Mouse (Mus musculus) midbrain, embryonic 10.5 days (tissue): ENCODE data around the gene Atl2. TPM values are rescaled to one million over a fixed set of nuclear protein-coding genes. Genes with fewer than 3 reads are reported as not detected.

Source experiments
- DNase-seq: peaks from one replicate; pipeline ENCODE4 v3.0.0-alpha.2; 2017; ENCODE audit warnings: low spot score
- H3K27ac ChIP-seq: fragments of 300-500 bp; sonication (generic); replicated peaks from 2 replicates; pipeline ENCODE4 v1.5.1; 2016; ENCODE audit warnings: mild to moderate bottlenecking
- H3K27me3 ChIP-seq: fragments of 300-500 bp; sonication (generic); 2 replicates; pipeline ENCODE4 v1.6.1; 2016; ENCODE audit warnings: low read depth, mild to moderate bottlenecking; ENCODE audit not compliant: poor library complexity, severe bottlenecking
- H3K36me3 ChIP-seq: fragments of 300-500 bp; sonication (generic); 2 replicates; pipeline ENCODE4 v1.6.1; 2016; ENCODE audit warnings: mild to moderate bottlenecking, moderate library complexity
- H3K4me1 ChIP-seq: fragments of 300-500 bp; sonication (generic); 2 replicates; pipeline ENCODE4 v1.6.1; 2016
- H3K4me3 ChIP-seq: fragments of 300-500 bp; sonication (generic); 2 replicates; pipeline ENCODE4 v1.5.1; 2016; ENCODE audit warnings: mild to moderate bottlenecking, moderate library complexity
- H3K9me3 ChIP-seq: fragments of 300-500 bp; sonication (generic); replicated peaks from 2 replicates; pipeline ENCODE4 v1.6.1; 2016; ENCODE audit warnings: mild to moderate bottlenecking
- WGBS: fragments of 180-500 bp; shearing (Covaris S2); methylation state at CpG from one replicate; pipeline ENCODE4 v1.1.7; 2016; 5-methylcytosine and 5-hydroxymethylcytosine counted together
- polyA plus RNA-seq: library from polyadenylated mRNA; unstranded; fragments of >200 nt; fragmentation: Nextera tagmentation; extraction: Ambion mirVana; gene quantifications from 2 replicates; pipeline ENCODE4 v1.2.1, GENCODE M21; 2016

Atl2 gene
- 36.2 and 37.7 TPM in 2 replicates for polyA plus RNA-seq

GRCm38 (mm10) chr17:79895911-79896423 lies at the start of gene Atl2:
Atl2 (minus strand) TSS chr17:79896123.
- peak; percentile 96 for DNase-seq
- Histone ChIP-seq H3K9me3 (no peaks in the 10 kb centered on the region), H3K4me1 (peaks cover 41% of the 10 kb centered on the region), H3K27ac (peak within 1 kb of the TSS; percentile 96), H3K27me3 (peaks cover 27% of the 10 kb centered on the region), H3K4me3 (peak within 1 kb of the TSS; percentile 97), H3K36me3 (no peaks in the 10 kb centered on the region)
- WGBS: under 1% methylated on average over 51 of the region's 51 CpGs

- Histone ChIP-seq H3K9me3 (no peaks in the 10 kb centered on the region), H3K36me3 (no peaks in the 10 kb centered on the region), H3K4me1 (peaks cover 21% of the 10 kb centered on the region; the same call in 1 of the 2 replicates), H3K27ac (no peak overlapping the region), H3K4me3 (no peak overlapping the region), H3K27me3 (no peaks in the 10 kb centered on the region)
- DNase-seq: no peak
- WGBS: 80% methylated on average over 6 of the region's 6 CpGs
Observed at GRCm38 (mm10) chr17:79944851-79945250, 48.9 kb upstream of the Atl2 start.

GRCm38 (mm10) chr17:79942418-79942817 lies 46.5 kb upstream of the Atl2 start:
- H3K27ac ChIP-seq: no peak overlapping the region
- no peak for DNase-seq
- 85% methylated on average over 5 of the region's 5 CpGs for whole genome bisulfite sequencing
- peaks cover 13% of the 10 kb centered on the region; the same call in 1 of the 2 replicates for H3K4me1 ChIP-seq
- H3K4me3 ChIP-seq: no peak overlapping the region
- no peaks in the 10 kb centered on the region for H3K27me3 ChIP-seq
- H3K36me3 ChIP-seq: no peaks in the 10 kb centered on the region
- no peaks in the 10 kb centered on the region for H3K9me3 ChIP-seq

GRCm38 (mm10) chr17:79939133-79939532 lies 43.2 kb upstream of the Atl2 start:
- Histone ChIP-seq H3K36me3 (no peaks in the 10 kb centered on the region), H3K27me3 (no peaks in the 10 kb centered on the region), H3K27ac (no peak overlapping the region), H3K4me3 (no peak overlapping the region), H3K9me3 (no peaks in the 10 kb centered on the region), H3K4me1 (peaks cover 5% of the 10 kb centered on the region; the same call in 1 of the 2 replicates)
- 84% methylated on average over 3 of the region's 3 CpGs for WGBS
- no peak for DNase-seq

- 88% methylated on average over 10 of the region's 10 CpGs for WGBS
- Histone ChIP-seq H3K27me3 (no peaks in the 10 kb centered on the region), H3K9me3 (no peaks in the 10 kb centered on the region), H3K4me3 (no peak overlapping the region), H3K27ac (no peak overlapping the region), H3K4me1 (no peaks in the 10 kb centered on the region), H3K36me3 (no peaks in the 10 kb centered on the region)
- DNase-seq: no peak
Observed at GRCm38 (mm10) chr17:79937921-79938601, 42.1 kb upstream of the Atl2 start.

- Histone ChIP-seq H3K36me3 (no peaks in the 10 kb centered on the region), H3K9me3 (no peaks in the 10 kb centered on the region), H3K4me3 (no peak overlapping the region), H3K4me1 (no peaks in the 10 kb centered on the region), H3K27me3 (no peaks in the 10 kb centered on the region), H3K27ac (no peak overlapping the region)
- 92% methylated on average over 15 of the region's 15 CpGs for WGBS
- no peak for DNase-seq
Observed at GRCm38 (mm10) chr17:79934370-79934769, 38.4 kb upstream of the Atl2 start.

- Histone ChIP-seq H3K27ac (no peak overlapping the region), H3K4me1 (no peaks in the 10 kb centered on the region), H3K27me3 (no peaks in the 10 kb centered on the region), H3K9me3 (no peaks in the 10 kb centered on the region), H3K4me3 (no peak overlapping the region), H3K36me3 (no peaks in the 10 kb centered on the region)
- 51% methylated on average over 5 of the region's 5 CpGs for WGBS
- no peak for DNase-seq
Observed at GRCm38 (mm10) chr17:79932676-79933278, 36.9 kb upstream of the Atl2 start.

GRCm38 (mm10) chr17:79927110-79927509 lies 31.2 kb upstream of the Atl2 start:
- H3K36me3 ChIP-seq: no peaks in the 10 kb centered on the region
- H3K4me1 ChIP-seq: no peaks in the 10 kb centered on the region
- H3K4me3 ChIP-seq: no peak overlapping the region
- 94% methylated on average over 2 of the region's 2 CpGs for WGBS
- no peak overlapping the region for H3K27ac ChIP-seq
- DNase-seq: no peak
- H3K27me3 ChIP-seq: no peaks in the 10 kb centered on the region
- no peaks in the 10 kb centered on the region for H3K9me3 ChIP-seq

GRCm38 (mm10) chr17:79926486-79926885 lies 30.6 kb upstream of the Atl2 start:
- WGBS: 91% methylated on average over 3 of the region's 3 CpGs
- Histone ChIP-seq H3K27me3 (no peaks in the 10 kb centered on the region), H3K36me3 (no peaks in the 10 kb centered on the region), H3K27ac (no peak overlapping the region), H3K4me3 (no peak overlapping the region), H3K4me1 (no peaks in the 10 kb centered on the region), H3K9me3 (no peaks in the 10 kb centered on the region)
- no peak for DNase-seq

- no peaks in the 10 kb centered on the region for H3K36me3 ChIP-seq
- 93% methylated on average over 11 of the region's 11 CpGs for WGBS
- no peak for DNase-seq
- H3K9me3 ChIP-seq: no peaks in the 10 kb centered on the region
- H3K4me3 ChIP-seq: no peak overlapping the region
- no peaks in the 10 kb centered on the region for H3K27me3 ChIP-seq
- no peaks in the 10 kb centered on the region for H3K4me1 ChIP-seq
- no peak overlapping the region for H3K27ac ChIP-seq
Observed at GRCm38 (mm10) chr17:79925865-79926421, 30.0 kb upstream of the Atl2 start.

- H3K4me1 ChIP-seq: peaks cover 6% of the 10 kb centered on the region
- H3K27me3 ChIP-seq: no peaks in the 10 kb centered on the region
- H3K9me3 ChIP-seq: no peaks in the 10 kb centered on the region
- 89% methylated on average over 2 of the region's 2 CpGs for WGBS
- DNase-seq: no peak
- no peak overlapping the region for H3K27ac ChIP-seq
- no peaks in the 10 kb centered on the region for H3K36me3 ChIP-seq
- no peak overlapping the region for H3K4me3 ChIP-seq
Observed at GRCm38 (mm10) chr17:79920355-79920754, 24.4 kb upstream of the Atl2 start.

- no peak for DNase-seq
- Histone ChIP-seq H3K4me1 (peaks cover 6% of the 10 kb centered on the region), H3K27me3 (no peaks in the 10 kb centered on the region), H3K36me3 (no peaks in the 10 kb centered on the region), H3K4me3 (no peak overlapping the region), H3K9me3 (no peaks in the 10 kb centered on the region), H3K27ac (no peak overlapping the region)
- 75% methylated on average over 15 of the region's 15 CpGs for WGBS
Observed at GRCm38 (mm10) chr17:79919566-79920350, 23.8 kb upstream of the Atl2 start.
